Mouse (Mus musculus) forebrain, embryonic 12.5 days (tissue): Measurements from ENCODE around the gene Dync1li1. TPM values are rescaled to one million over a fixed set of nuclear protein-coding genes. Genes with fewer than 3 reads are reported as not detected.

Experiments used
- ATAC-seq: fragments of 200-750 bp; cut with Nextera tagmentation; 2 replicates; pipeline ENCODE4 v1.8.0; 2017; ENCODE audit warnings: moderate TSS enrichment; ENCODE audit not compliant: low FRiP score
- H3K27ac ChIP-seq: fragments of 300-500 bp; sonication (generic); 2 replicates; pipeline ENCODE4 v1.5.1; 2016; ENCODE audit warnings: mild to moderate bottlenecking
- H3K27me3 ChIP-seq: fragments of 300-500 bp; sonication (generic); 2 replicates; pipeline ENCODE4 v1.6.1; 2016; ENCODE audit warnings: mild to moderate bottlenecking
- H3K36me3 ChIP-seq: fragments of 300-500 bp; sonication (generic); replicated peaks from 2 replicates; pipeline ENCODE4 v1.6.1; 2016; ENCODE audit warnings: mild to moderate bottlenecking
- H3K4me1 ChIP-seq: fragments of 300-500 bp; sonication (generic); 2 replicates; pipeline ENCODE4 v1.6.1; 2016
- H3K4me2 ChIP-seq: fragments of 300-500 bp; sonication (generic); 2 replicates; pipeline ENCODE4 v1.6.1; 2016; ENCODE audit warnings: mild to moderate bottlenecking, moderate library complexity
- H3K4me3 ChIP-seq: fragments of 300-500 bp; sonication (generic); replicated peaks from 2 replicates; pipeline ENCODE4 v1.5.1; 2016; ENCODE audit warnings: mild to moderate bottlenecking
- H3K9ac ChIP-seq: fragments of 300-500 bp; sonication (generic); 2 replicates; pipeline ENCODE4 v1.6.1; 2016; ENCODE audit warnings: mild to moderate bottlenecking
- H3K9me3 ChIP-seq: fragments of 300-500 bp; sonication (generic); 2 replicates; pipeline ENCODE4 v1.6.1; 2016
- WGBS: fragments of 180-500 bp; shearing (Covaris S2); methylation state at CpG from one replicate; pipeline ENCODE4 v1.1.7; 2016; 5-methylcytosine and 5-hydroxymethylcytosine counted together
- polyA plus RNA-seq: library from polyadenylated mRNA; unstranded; fragments of >200 nt; fragmentation: Nextera tagmentation; extraction: Ambion mirVana; gene quantifications from 2 replicates; pipeline ENCODE4 v1.2.1, GENCODE M21; 2016

Dync1li1 gene
- polyA plus RNA-seq, 1 experiment from 2014 or later: 104 TPM

GRCm38 (mm10) chr9:114736442-114736841 lies 47.9 kb downstream of the Dync1li1 start:
- Histone ChIP-seq H3K36me3 (0 out of 2 replicates have a peak, but pooled peaks cover 12% of the 10 kb centered on the region), H3K9ac (no peak overlapping the region), H3K4me3 (no peak overlapping the region), H3K9me3 (no peaks in the 10 kb centered on the region), H3K27ac (no peak overlapping the region), H3K4me1 (peaks cover 17% of the 10 kb centered on the region), H3K27me3 (no peaks in the 10 kb centered on the region), H3K4me2 (no peak overlapping the region)
- no peak for ATAC-seq
- 91% methylated on average over 11 of the region's 11 CpGs for WGBS

- no peak overlapping the region for H3K4me3 ChIP-seq
- H3K36me3 ChIP-seq: peaks cover 18% of the 10 kb centered on the region; the same call in 1 of the 2 replicates
- H3K4me2 ChIP-seq: no peak overlapping the region
- whole genome bisulfite sequencing: 92% methylated on average over 9 of the region's 9 CpGs
- no peak overlapping the region for H3K27ac ChIP-seq
- no peaks in the 10 kb centered on the region for H3K4me1 ChIP-seq
- no peak for ATAC-seq
- H3K27me3 ChIP-seq: no peaks in the 10 kb centered on the region
- no peak overlapping the region for H3K9ac ChIP-seq
- H3K9me3 ChIP-seq: no peaks in the 10 kb centered on the region
Observed at GRCm38 (mm10) chr9:114740336-114740735, 51.7 kb downstream of the Dync1li1 start.

DNA sequence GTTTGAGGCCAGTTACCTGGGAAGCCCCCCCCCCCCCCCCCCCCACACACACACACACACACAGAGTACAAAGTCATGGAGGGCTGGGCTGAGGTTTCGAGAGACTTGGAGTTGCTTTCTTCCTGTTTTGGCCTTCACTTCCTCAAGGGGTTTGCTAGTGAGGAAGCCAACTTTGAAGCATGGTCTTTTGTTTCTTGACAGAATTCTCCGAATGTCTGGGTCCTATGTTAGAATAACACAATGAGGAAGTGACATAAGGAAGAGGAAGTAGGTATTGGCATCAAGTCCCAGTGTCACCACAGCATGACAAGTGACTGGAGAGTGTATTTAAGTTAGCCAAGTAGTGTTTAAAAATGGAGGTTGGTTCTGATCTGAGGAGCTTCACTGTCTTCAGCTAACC lies 54.1 kb downstream of the Dync1li1 start:
- no peak for ATAC-seq
- peaks cover 33% of the 10 kb centered on the region for H3K36me3 ChIP-seq
- H3K9me3 ChIP-seq: no peaks in the 10 kb centered on the region
- H3K27me3 ChIP-seq: no peaks in the 10 kb centered on the region
- H3K4me2 ChIP-seq: no peak overlapping the region
- H3K4me3 ChIP-seq: no peak overlapping the region
- WGBS: 93% methylated on average over 2 of the region's 2 CpGs
- H3K9ac ChIP-seq: no peak overlapping the region
- no peak overlapping the region for H3K27ac ChIP-seq
- H3K4me1 ChIP-seq: no peaks in the 10 kb centered on the region

DNA sequence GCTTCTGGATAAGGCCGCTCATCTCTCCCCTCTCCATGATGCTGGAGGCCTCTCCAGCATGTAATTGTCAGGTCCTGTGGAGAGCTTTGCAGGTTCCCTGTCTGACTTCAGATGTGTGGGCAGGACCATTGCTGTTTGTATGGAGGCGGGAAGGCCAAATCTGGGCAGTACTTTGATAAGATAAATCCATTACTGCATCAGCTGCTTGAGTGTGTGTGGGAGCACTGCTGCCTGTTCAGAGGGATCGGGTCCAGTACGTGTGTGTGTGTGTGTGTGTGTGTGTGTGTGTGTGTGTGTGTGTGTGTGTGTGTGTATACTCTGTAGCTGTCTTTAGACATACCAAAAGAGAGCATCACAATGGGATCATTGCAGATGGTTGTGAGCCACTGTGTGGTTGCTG lies 56.6 kb downstream of the Dync1li1 start:
- Histone ChIP-seq H3K36me3 (peaks cover 37% of the 10 kb centered on the region), H3K27me3 (no peaks in the 10 kb centered on the region), H3K4me3 (no peak overlapping the region), H3K9ac (no peak overlapping the region), H3K4me2 (no peak overlapping the region), H3K9me3 (no peaks in the 10 kb centered on the region), H3K27ac (no peak overlapping the region), H3K4me1 (no peaks in the 10 kb centered on the region)
- no peak for ATAC-seq
- WGBS: 82% methylated on average over 4 of the region's 4 CpGs

DNA sequence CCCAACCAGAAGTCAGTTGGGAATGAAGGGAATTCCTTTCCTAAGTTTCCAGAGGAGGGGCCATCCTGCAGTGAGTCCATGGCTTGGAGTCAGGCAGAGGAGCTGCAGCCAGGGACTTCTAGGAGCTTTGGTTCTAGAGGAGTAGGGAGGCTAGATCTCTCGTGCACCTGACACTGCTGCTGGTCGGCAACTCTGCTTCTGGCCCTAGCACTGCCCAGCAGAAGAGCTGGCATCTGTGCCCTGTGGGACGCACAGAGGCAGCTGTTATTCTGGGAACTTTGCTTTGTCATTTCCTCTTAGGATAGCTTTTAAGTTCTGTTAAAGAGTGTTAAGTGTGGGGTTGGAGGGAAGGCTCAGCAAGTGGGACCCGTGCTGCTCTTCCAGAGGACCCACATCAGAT lies 57.1 kb downstream of the Dync1li1 start:
- Histone ChIP-seq H3K9me3 (no peaks in the 10 kb centered on the region), H3K9ac (no peak overlapping the region), H3K4me3 (no peak overlapping the region), H3K4me2 (no peak overlapping the region), H3K4me1 (no peaks in the 10 kb centered on the region), H3K27me3 (no peaks in the 10 kb centered on the region), H3K36me3 (peaks cover 35% of the 10 kb centered on the region), H3K27ac (no peak overlapping the region)
- 80% methylated on average over 4 of the region's 4 CpGs for WGBS
- no peak for ATAC-seq

GRCm38 (mm10) chr9:114747012-114747411 lies 58.4 kb downstream of the Dync1li1 start:
- Histone ChIP-seq H3K4me2 (no peak overlapping the region), H3K27ac (no peak overlapping the region), H3K9ac (no peak overlapping the region), H3K27me3 (no peaks in the 10 kb centered on the region), H3K9me3 (no peaks in the 10 kb centered on the region), H3K4me3 (no peak overlapping the region), H3K4me1 (no peaks in the 10 kb centered on the region), H3K36me3 (peaks cover 30% of the 10 kb centered on the region)
- ATAC-seq: no peak
- 90% methylated on average over 10 of the region's 10 CpGs for WGBS

DNA sequence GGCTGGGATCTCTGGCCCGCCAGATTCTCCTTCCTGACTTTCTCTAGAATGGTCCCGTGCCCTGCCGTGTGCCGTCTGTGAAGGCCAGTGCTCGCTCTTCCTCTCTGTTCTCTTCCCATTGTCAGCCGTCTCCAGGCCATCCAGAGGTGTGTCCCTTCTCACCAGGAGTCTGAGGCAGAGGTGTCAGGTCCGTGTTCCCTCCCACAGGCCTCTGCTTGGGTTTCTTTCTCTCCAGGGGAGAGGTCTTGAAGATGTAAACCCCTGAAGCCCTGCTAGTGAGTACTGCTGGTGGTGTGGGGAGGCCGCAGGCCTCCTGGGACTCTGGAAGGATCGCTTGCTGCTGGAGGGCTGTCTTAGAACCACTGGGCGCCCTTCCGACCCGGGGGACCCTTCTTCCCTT lies 58.9 kb downstream of the Dync1li1 start:
- H3K27me3 ChIP-seq: no peaks in the 10 kb centered on the region
- H3K9ac ChIP-seq: no peak overlapping the region
- 84% methylated on average over 12 of the region's 12 CpGs for WGBS
- no peaks in the 10 kb centered on the region for H3K9me3 ChIP-seq
- peaks cover 30% of the 10 kb centered on the region for H3K36me3 ChIP-seq
- no peak overlapping the region for H3K27ac ChIP-seq
- no peak overlapping the region for H3K4me2 ChIP-seq
- no peak for ATAC-seq
- H3K4me3 ChIP-seq: no peak overlapping the region
- peaks cover 1% of the 10 kb centered on the region for H3K4me1 ChIP-seq

GRCm38 (mm10) chr9:114751582-114751981 lies 63.0 kb downstream of the Dync1li1 start:
- Histone ChIP-seq H3K27ac (no peak overlapping the region), H3K4me2 (no peak overlapping the region), H3K4me3 (no peak overlapping the region), H3K9ac (no peak overlapping the region), H3K4me1 (peaks cover 11% of the 10 kb centered on the region), H3K36me3 (peaks cover 23% of the 10 kb centered on the region), H3K9me3 (no peaks in the 10 kb centered on the region), H3K27me3 (no peaks in the 10 kb centered on the region)
- WGBS: 86% methylated on average over 3 of the region's 3 CpGs
- no peak for ATAC-seq

DNA sequence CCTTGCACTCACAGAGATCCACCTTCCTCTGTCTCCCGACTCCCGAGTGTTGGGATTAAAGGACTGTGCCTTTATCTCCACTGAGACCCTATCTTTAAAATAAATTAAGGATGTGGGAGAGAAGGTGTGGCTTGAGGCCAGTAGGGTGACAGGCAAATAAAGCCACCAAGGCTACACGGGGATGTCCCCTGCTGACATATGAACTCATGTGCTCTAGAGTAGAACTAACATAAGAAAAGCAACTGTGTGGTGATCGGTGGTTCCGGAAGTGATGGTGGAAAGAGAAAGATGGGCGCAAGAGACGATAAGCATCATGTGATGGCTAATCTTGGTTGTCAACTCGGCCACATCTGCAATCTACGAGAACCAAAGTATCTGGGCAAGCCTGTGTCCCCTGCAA lies 63.7 kb downstream of the Dync1li1 start:
- Histone ChIP-seq H3K4me3 (peak overlapping the region; percentile 50; the same call in 1 of the 2 replicates), H3K27ac (no peak overlapping the region), H3K4me1 (peaks cover 11% of the 10 kb centered on the region), H3K9me3 (no peaks in the 10 kb centered on the region), H3K9ac (no peak overlapping the region), H3K36me3 (peaks cover 16% of the 10 kb centered on the region), H3K4me2 (peak overlapping the region; percentile 78; the same call in 1 of the 2 replicates), H3K27me3 (no peaks in the 10 kb centered on the region)
- ATAC-seq: no peak
- WGBS: 81% methylated on average over 9 of the region's 9 CpGs

GRCm38 (mm10) chr9:114752863-114753484 lies 64.4 kb downstream of the Dync1li1 start:
- H3K27me3 ChIP-seq: no peaks in the 10 kb centered on the region
- peak; percentile 91 for ATAC-seq
- peaks cover 11% of the 10 kb centered on the region for H3K4me1 ChIP-seq
- peaks cover 9% of the 10 kb centered on the region for H3K36me3 ChIP-seq
- H3K4me3 ChIP-seq: peak overlapping the region; percentile 50
- H3K27ac ChIP-seq: peak overlapping the region; percentile 73
- no peaks in the 10 kb centered on the region for H3K9me3 ChIP-seq
- peak overlapping the region; percentile 59 for H3K9ac ChIP-seq
- H3K4me2 ChIP-seq: peak overlapping the region; percentile 78
- WGBS: 8% methylated on average over 36 of the region's 36 CpGs

DNA sequence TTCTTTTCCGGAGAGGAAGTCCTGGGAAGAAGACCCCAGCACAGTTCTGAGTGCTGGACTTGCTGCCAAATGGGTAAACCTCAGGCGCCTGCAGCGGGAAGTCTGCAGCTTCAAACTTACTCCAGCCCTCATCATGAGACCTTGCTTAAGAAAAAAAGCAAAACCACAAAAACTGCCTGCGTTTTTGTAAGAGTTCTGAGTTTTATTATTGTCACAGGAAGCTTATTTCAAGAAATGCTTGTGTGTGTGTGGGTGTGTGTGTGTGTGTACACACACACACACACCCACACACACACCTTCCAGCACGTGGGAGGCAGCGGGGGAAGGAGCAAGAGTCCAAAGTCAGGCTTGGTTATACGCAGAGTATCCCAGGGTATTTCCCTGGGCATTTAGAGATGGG lies 69.7 kb downstream of the Dync1li1 start:
- Histone ChIP-seq H3K4me2 (no peak overlapping the region), H3K27me3 (no peaks in the 10 kb centered on the region), H3K36me3 (peaks cover 8% of the 10 kb centered on the region; the same call in 1 of the 2 replicates), H3K27ac (no peak overlapping the region), H3K4me3 (no peak overlapping the region), H3K9ac (no peak overlapping the region), H3K9me3 (no peaks in the 10 kb centered on the region), H3K4me1 (peaks cover 10% of the 10 kb centered on the region)
- 88% methylated on average over 7 of the region's 7 CpGs for WGBS
- no peak for ATAC-seq

DNA sequence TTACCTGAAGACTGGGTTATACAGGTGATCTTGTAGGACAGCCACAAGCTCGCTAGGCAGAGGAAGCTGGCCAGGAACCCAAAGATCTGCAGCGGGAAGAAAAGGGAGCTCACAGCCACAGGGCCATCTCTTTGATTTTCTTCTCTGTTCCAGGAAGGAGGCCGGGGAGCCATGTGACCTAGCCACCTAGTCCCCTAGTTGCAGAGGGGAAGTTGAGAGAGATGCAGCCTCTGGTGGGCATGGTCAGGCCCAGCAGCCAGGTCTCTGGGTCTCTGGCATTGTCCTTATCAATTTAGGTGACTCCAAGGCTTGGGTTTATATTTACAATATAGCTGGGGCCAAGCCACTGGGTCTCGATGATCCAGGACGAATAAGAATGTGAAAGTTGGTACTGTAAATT lies 70.2 kb downstream of the Dync1li1 start:
- H3K36me3 ChIP-seq: peaks cover 8% of the 10 kb centered on the region; the same call in 1 of the 2 replicates
- ATAC-seq: no peak

GRCm38 (mm10) chr9:114759886-114760285 lies 71.3 kb downstream of the Dync1li1 start:
- H3K36me3 ChIP-seq: peaks cover 6% of the 10 kb centered on the region; the same call in 1 of the 2 replicates
- no peak overlapping the region for H3K4me3 ChIP-seq
- peaks cover 8% of the 10 kb centered on the region; the same call in 1 of the 2 replicates for H3K4me1 ChIP-seq
- no peak overlapping the region for H3K27ac ChIP-seq
- no peak overlapping the region for H3K9ac ChIP-seq
- no peaks in the 10 kb centered on the region for H3K27me3 ChIP-seq
- H3K4me2 ChIP-seq: no peak overlapping the region
- no peaks in the 10 kb centered on the region for H3K9me3 ChIP-seq
- no peak for ATAC-seq
- 62% methylated on average over 4 of the region's 4 CpGs for WGBS

More for the DNA sequence above, 70.2 kb downstream of the Dync1li1 start:
- Histone ChIP-seq H3K9me3 (no peaks in the 10 kb centered on the region), H3K4me3 (no peak overlapping the region), H3K27me3 (no peaks in the 10 kb centered on the region), H3K4me1 (peaks cover 8% of the 10 kb centered on the region; the same call in 1 of the 2 replicates), H3K4me2 (no peak overlapping the region), H3K9ac (no peak overlapping the region), H3K27ac (no peak overlapping the region)
- 88% methylated on average over 5 of the region's 5 CpGs for WGBS
